In the genomic region with DNA sequence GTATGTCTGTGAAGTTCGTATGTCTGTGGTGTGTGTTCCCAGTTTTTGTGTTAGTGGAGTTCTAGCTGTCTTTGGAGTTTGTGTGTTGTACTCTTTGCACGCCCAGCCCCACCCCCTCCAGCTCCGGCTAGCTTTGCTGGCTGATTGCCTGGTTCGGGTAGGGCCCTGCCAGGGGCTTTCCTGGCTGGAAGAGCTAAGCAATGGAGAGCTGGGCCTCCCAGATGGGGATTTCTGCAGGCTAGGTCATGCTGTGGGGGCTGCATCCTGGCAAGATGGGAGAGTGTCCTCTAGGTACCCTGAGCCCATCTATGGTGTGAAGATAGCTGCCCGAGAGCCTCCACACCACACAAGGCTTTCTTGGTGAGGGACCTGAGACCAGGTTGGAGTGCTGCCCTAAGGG, we compare ENCODE assay signal across 7 mouse cellular contexts. TPM values are rescaled to one million over a fixed set of nuclear protein-coding genes. Genes with fewer than 3 reads are reported as not detected.
DNase-seq lines count a peak whose midpoint lies in the region; ATAC-seq and TF ChIP-seq lines count a peak whose summit lies in the region.

No protein-coding gene starts in this region.

- no peaks in the 10 kb centered on the region for H3K9me3 ChIP-seq in hindbrain, postnatal 0 days (ENCODE audit: low read length)
- H3K9me3 ChIP-seq in liver, embryonic 12.5 days (replicated peaks) = no peaks in the 10 kb centered on the region

- no peak overlapping the region for H3K4me2 ChIP-seq in hindbrain, postnatal 0 days (ENCODE audit: low read depth, low read length)
- H3K4me2 ChIP-seq in liver, embryonic 12.5 days = no peak overlapping the region

- TF ChIP-seq POLR2A in small intestine, adult 2 months (IDR thresholded peaks at IDR 0.05; ENCODE audit: low read depth, low read length) = no peak

- WGBS in hindbrain, postnatal 0 days = 39% methylated on average over 5 of the region's 5 CpGs
- 63% methylated on average over 5 of the region's 5 CpGs for WGBS in liver, embryonic 12.5 days (ENCODE audit: insufficient replicate concordance)
- 12% methylated on average over 5 of the region's 5 CpGs for WGBS in small intestine, adult 2 months

- no peaks in the 10 kb centered on the region for H3K36me3 ChIP-seq in hindbrain, postnatal 0 days (ENCODE audit: insufficient read depth, low read length)
- H3K36me3 ChIP-seq in liver, embryonic 12.5 days = no peaks in the 10 kb centered on the region
- no peaks in the 10 kb centered on the region for H3K36me3 ChIP-seq in small intestine, adult 2 months (ENCODE audit: control insufficient read depth, insufficient read depth, low read length)

- peak; percentile 81 to 86 for DNase-seq in urinary bladder, postnatal 4 days (ENCODE audit: low spot score in 2 of 2)
- DNase-seq in urinary bladder, postnatal 10 days (ENCODE audit: low spot score) = no peak
- DNase-seq in gastrocnemius, postnatal 10 days = peak; percentile 82
- peak; percentile 87 for DNase-seq in hindbrain, postnatal 0 days (ENCODE audit: low spot score)
- no peak for DNase-seq in thymus, postnatal 36 days

- H3K9ac ChIP-seq in hindbrain, postnatal 0 days (replicated peaks; ENCODE audit: low read length) = no peak overlapping the region
- H3K9ac ChIP-seq in liver, embryonic 12.5 days = no peak overlapping the region

- no peak overlapping the region for H3K4me3 ChIP-seq in hindbrain, postnatal 0 days (ENCODE audit: low read length)
- H3K4me3 ChIP-seq in liver, embryonic 12.5 days = no peak overlapping the region
- no peak overlapping the region for H3K4me3 ChIP-seq in small intestine, adult 2 months (ENCODE audit: low read depth, low read length)

- no peak for TF ChIP-seq CTCF in hindbrain, postnatal 0 days (IDR thresholded peaks at IDR 0.05; ENCODE audit: low read depth)
- TF ChIP-seq CTCF in small intestine, adult 2 months (IDR thresholded peaks at IDR 0.05; ENCODE audit: extremely low read depth, insufficient read length, insufficient replicate concordance, low read depth, low read length) = no peak

- peak; percentile 84 for ATAC-seq in hindbrain, postnatal 0 days
- ATAC-seq in liver, embryonic 12.5 days = no peak

- H3K27ac ChIP-seq in hindbrain, postnatal 0 days = peak overlapping the region; percentile 54; the same call in 1 of the 2 replicates
- peak overlapping the region; percentile 37; the same call in 1 of the 2 replicates for H3K27ac ChIP-seq in liver, embryonic 12.5 days
- peak overlapping the region; percentile 49; the same call in 1 of the 2 replicates for H3K27ac ChIP-seq in small intestine, adult 2 months (ENCODE audit: insufficient read depth, low read depth, low read length)

- no peaks in the 10 kb centered on the region for H3K27me3 ChIP-seq in hindbrain, postnatal 0 days (ENCODE audit: insufficient read depth, low read length)
- 0 out of 2 replicates have a peak, but pooled peaks cover 4% of the 10 kb centered on the region for H3K27me3 ChIP-seq in liver, embryonic 12.5 days (replicated peaks)
- no peaks in the 10 kb centered on the region for H3K27me3 ChIP-seq in small intestine, adult 2 months (ENCODE audit: control insufficient read depth, insufficient read depth, low read length)

- H3K4me1 ChIP-seq in hindbrain, postnatal 0 days (ENCODE audit: insufficient read depth, low read length) = peaks cover 5% of the 10 kb centered on the region
- H3K4me1 ChIP-seq in liver, embryonic 12.5 days = 0 out of 2 replicates have a peak, but pooled peaks cover 6% of the 10 kb centered on the region
- H3K4me1 ChIP-seq in small intestine, adult 2 months (ENCODE audit: control insufficient read depth, insufficient read depth, insufficient read length, low read length) = peaks cover 17% of the 10 kb centered on the region

RNA-seq across cellular contexts. Expression of gene Sik1, which starts 28.4 kb away (rescaled TPM):
- total RNA-seq in gastrocnemius, postnatal 10 days (2021) = 10 to 100 TPM; 30.6 to 33.2 TPM
- 39.6 and 41.6 TPM in 2 replicates for total RNA-seq in hindbrain, postnatal 0 days (2014; rRNA removed)
- polyA plus RNA-seq in hindbrain, postnatal 0 days (2015; fragmentation: Nextera tagmentation; extraction: Ambion mirVana) = 14.4 and 18.1 TPM in 2 replicates
- 5.9 and 7.0 TPM in 2 replicates for polyA plus RNA-seq in liver, embryonic 12.5 days (2016; fragmentation: Nextera tagmentation; extraction: Ambion mirVana)
- 8.0 and 16.9 TPM in 2 replicates for polyA plus RNA-seq in small intestine, adult 2 months (2012; rRNA removed)

Comparison
In these comparisons a context has a peak if more than half of its experiments do, and no peak if none do; other contexts are left out.
1. DNase-seq: peak in urinary bladder, postnatal 4 days (2 of 2), gastrocnemius, postnatal 10 days (single experiment) and hindbrain, postnatal 0 days (single experiment); none in urinary bladder, postnatal 10 days (single experiment) and thymus, postnatal 36 days (0 of 2).
2. Peak in every context shown above with its lines, with median percentiles within 50 percentile points of each other: H3K27ac ChIP-seq.